25 mouse cellular contexts compared by ENCODE assay signal in the genomic region with DNA sequence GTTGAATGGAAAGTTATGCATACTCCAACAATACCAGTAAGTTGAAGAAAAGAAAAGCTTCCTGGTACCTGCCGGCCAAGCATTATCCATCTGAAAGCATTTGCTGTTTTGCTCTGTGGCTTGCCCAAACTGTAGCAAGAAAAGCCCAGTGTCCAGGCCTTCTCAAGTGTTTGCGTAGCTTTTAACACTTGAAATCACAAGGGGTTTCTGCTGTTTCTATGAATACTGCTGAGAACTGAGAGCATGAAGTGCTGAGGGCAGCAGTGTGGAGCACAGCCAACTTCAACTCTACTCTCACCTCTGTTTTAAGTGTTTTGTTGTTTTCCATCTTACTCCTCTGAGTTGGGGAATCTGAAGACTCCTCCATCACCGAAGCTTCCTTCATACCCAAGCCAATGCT. TPM values are rescaled to one million over a fixed set of nuclear protein-coding genes. Genes with fewer than 3 reads are reported as not detected.
DNase-seq lines count a peak whose midpoint lies in the region; ATAC-seq and TF ChIP-seq lines count a peak whose summit lies in the region.
"Had no signal": no experiment of that assay in that cellular context is flagged by ENCODE, and none has a peak within 500 bp of the region (broad histone marks: within the 10 kb centered on the region; RNA-seq: fewer than 3 reads in every experiment).

No protein-coding gene starts in this region.

- peak; percentile 83 for ATAC-seq in lung, embryonic 14.5 days (ENCODE audit: insufficient read depth)
- peak; percentile 78 for ATAC-seq in lung, embryonic 16.5 days (ENCODE audit: low read depth)
- peak; percentile 94 for ATAC-seq in lung, postnatal 0 days
- ATAC-seq in monocyte, adult 5-6 weeks (replicated peaks; ENCODE audit: insufficient number of reproducible peaks, low FRiP score, low TSS enrichment, poor library complexity, severe bottlenecking): no peak
- ATAC-seq: forebrain, embryonic 13.5 days; forebrain, embryonic 15.5 days had no signal

- no peak overlapping the region for H3K4me3 ChIP-seq in lung, embryonic 14.5 days (ENCODE audit: low read depth, low read length)
- H3K4me3 ChIP-seq in lung, embryonic 16.5 days (ENCODE audit: low read length): no peak overlapping the region
- H3K4me3 ChIP-seq in lung, postnatal 0 days (ENCODE audit: low read depth, low read length): no peak overlapping the region
- H3K4me3 ChIP-seq: embryonic facial prominence, embryonic 13.5 days; embryonic facial prominence, embryonic 15.5 days; erythroblast, embryonic 14.5 days; forebrain, embryonic 10.5 days; forebrain, embryonic 13.5 days; forebrain, embryonic 15.5 days had no signal

- no peaks in the 10 kb centered on the region for H3K4me1 ChIP-seq in lung, embryonic 14.5 days (ENCODE audit: insufficient read depth)
- H3K4me1 ChIP-seq in lung, embryonic 16.5 days (replicated peaks; ENCODE audit: control insufficient read depth, insufficient read depth, low read length): no peaks in the 10 kb centered on the region
- no peaks in the 10 kb centered on the region for H3K4me1 ChIP-seq in lung, postnatal 0 days (ENCODE audit: insufficient read depth, low read depth, low read length)
- H3K4me1 ChIP-seq: embryonic facial prominence, embryonic 13.5 days; embryonic facial prominence, embryonic 15.5 days; forebrain, embryonic 13.5 days; forebrain, embryonic 15.5 days had no signal

- TF ChIP-seq CTCF in lung, embryonic 14.5 days (IDR thresholded peaks at IDR 0.05; ENCODE audit: low read depth): no peak
- TF ChIP-seq CTCF in lung, postnatal 0 days (IDR thresholded peaks at IDR 0.05): no peak

- H3K27ac ChIP-seq in lung, embryonic 14.5 days (ENCODE audit: low read depth): no peak overlapping the region
- H3K27ac ChIP-seq in lung, embryonic 16.5 days (ENCODE audit: low read length): no peak overlapping the region
- H3K27ac ChIP-seq in lung, postnatal 0 days (ENCODE audit: low read length): no peak overlapping the region
- H3K27ac ChIP-seq: embryonic facial prominence, embryonic 13.5 days; embryonic facial prominence, embryonic 15.5 days; forebrain, embryonic 10.5 days; forebrain, embryonic 13.5 days; forebrain, embryonic 15.5 days had no signal

- no peaks in the 10 kb centered on the region for H3K36me3 ChIP-seq in lung, embryonic 14.5 days (ENCODE audit: insufficient read depth)
- no peaks in the 10 kb centered on the region for H3K36me3 ChIP-seq in lung, embryonic 16.5 days (ENCODE audit: control insufficient read depth, insufficient read depth, low read length)
- H3K36me3 ChIP-seq in lung, postnatal 0 days (ENCODE audit: insufficient read depth, low read length): no peaks in the 10 kb centered on the region
- H3K36me3 ChIP-seq: embryonic facial prominence, embryonic 13.5 days; embryonic facial prominence, embryonic 15.5 days; forebrain, embryonic 10.5 days; forebrain, embryonic 15.5 days had no signal

- no peaks in the 10 kb centered on the region for H3K9me3 ChIP-seq in lung, embryonic 14.5 days (ENCODE audit: low read depth, low read length)
- no peaks in the 10 kb centered on the region for H3K9me3 ChIP-seq in lung, embryonic 16.5 days (ENCODE audit: control insufficient read depth, low read length)
- H3K9me3 ChIP-seq in lung, postnatal 0 days (ENCODE audit: low read length): no peaks in the 10 kb centered on the region
- H3K9me3 ChIP-seq: embryonic facial prominence, embryonic 13.5 days; embryonic facial prominence, embryonic 15.5 days; forebrain, embryonic 10.5 days; forebrain, embryonic 13.5 days; forebrain, embryonic 15.5 days had no signal

- TF ChIP-seq EP300 in lung, postnatal 0 days (IDR thresholded peaks at IDR 0.05): no peak

- 67% methylated on average over 3 of the region's 3 CpGs for WGBS in lung, embryonic 14.5 days
- WGBS in lung, embryonic 16.5 days: 58% methylated on average over 3 of the region's 3 CpGs
- 70% methylated on average over 3 of the region's 3 CpGs for WGBS in lung, postnatal 0 days

- no peak overlapping the region for H3K9ac ChIP-seq in lung, embryonic 14.5 days
- no peak overlapping the region for H3K9ac ChIP-seq in lung, embryonic 16.5 days (ENCODE audit: low read length)
- H3K9ac ChIP-seq in lung, postnatal 0 days (replicated peaks; ENCODE audit: low read depth): no peak overlapping the region
- H3K9ac ChIP-seq: embryonic facial prominence, embryonic 13.5 days; embryonic facial prominence, embryonic 15.5 days; forebrain, embryonic 13.5 days; forebrain, embryonic 15.5 days had no signal

- peak; percentile 55 for DNase-seq in lung, embryonic 14.5 days
- no peak for DNase-seq in lung, postnatal 14 days
- peak; percentile 69 for DNase-seq in lung, postnatal 0 days (ENCODE audit: low spot score)
- DNase-seq in lung, postnatal 36 days: peak; percentile 29
- DNase-seq in heart, postnatal 4 days: no peak
- DNase-seq: adrenal gland, adult 2 months; adrenal gland, postnatal 10 days; adrenal gland, postnatal 25 days; cerebellum, adult 11 months; cerebellum, adult 18-20 months; cerebellum, adult 8-10 months; cerebellum, adult 9-11 months; cerebellum, postnatal 14 days; cerebellum, postnatal 36 days; embryo, embryonic 11 days had no signal

- no peak overlapping the region for H3K4me2 ChIP-seq in lung, embryonic 14.5 days
- no peak overlapping the region for H3K4me2 ChIP-seq in lung, embryonic 16.5 days (ENCODE audit: low read depth, low read length)
- no peak overlapping the region for H3K4me2 ChIP-seq in lung, postnatal 0 days (replicated peaks; ENCODE audit: low read depth, low read length)
- H3K4me2 ChIP-seq: embryonic facial prominence, embryonic 13.5 days; embryonic facial prominence, embryonic 15.5 days; forebrain, embryonic 13.5 days; forebrain, embryonic 15.5 days had no signal

- no peaks in the 10 kb centered on the region for H3K27me3 ChIP-seq in lung, embryonic 14.5 days (ENCODE audit: insufficient read depth, low read length)
- H3K27me3 ChIP-seq in lung, embryonic 16.5 days (ENCODE audit: control insufficient read depth, insufficient read depth, low read depth, low read length): no peaks in the 10 kb centered on the region
- no peaks in the 10 kb centered on the region for H3K27me3 ChIP-seq in lung, postnatal 0 days (replicated peaks; ENCODE audit: insufficient read depth, low read length)
- H3K27me3 ChIP-seq: embryonic facial prominence, embryonic 13.5 days; embryonic facial prominence, embryonic 15.5 days; forebrain, embryonic 13.5 days; forebrain, embryonic 15.5 days had no signal

RNA-seq across cellular contexts. Expression of a gene that starts 15.5 kb away (rescaled TPM):
- polyA plus RNA-seq in lung, embryonic 14.5 days (2014; fragmentation: Nextera tagmentation; extraction: Ambion mirVana): 1.2 and 1.4 TPM in 2 replicates
- polyA plus RNA-seq in lung, embryonic 16.5 days (2015; fragmentation: Nextera tagmentation; extraction: Ambion mirVana): 0.69 and 1.2 TPM in 2 replicates
- polyA plus RNA-seq in lung, postnatal 0 days (2015; fragmentation: Nextera tagmentation; extraction: Ambion mirVana): 1.7 and 2.0 TPM in 2 replicates
- total RNA-seq in monocyte, adult 5-6 weeks (2017): not detected in 3 replicates
- 1 to 10 TPM; 1.8 to 2.1 TPM for total RNA-seq in heart, postnatal 4 days (2021)
- total RNA-seq: common myeloid progenitor, adult 5-6 weeks; MEL had no signal
- polyA plus RNA-seq: erythroblast, embryonic 14.5 days had no signal

Comparison
In these comparisons a context has a peak if more than half of its experiments do, and no peak if none do; other contexts are left out.
1. DNase-seq: peak in lung, embryonic 14.5 days (single experiment), lung, postnatal 0 days (single experiment) and lung, postnatal 36 days (single experiment); none in lung, postnatal 14 days (single experiment) and heart, postnatal 4 days (single experiment).